Mouse (Mus musculus) liver, embryonic 14.5 days (tissue): ENCODE measurements around the gene Rgl2. TPM values are rescaled to one million over a fixed set of nuclear protein-coding genes. Genes with fewer than 3 reads are reported as not detected.
"Not testable (repeated sequence)": the region's sequence is repeated elsewhere in the genome, so short reads cannot be mapped to it uniquely, and the experiment has no call there.

Source experiments
- ATAC-seq: fragments of 200-750 bp; cut with Nextera tagmentation; 2 replicates; pipeline ENCODE4 v1.8.0; 2017; ENCODE audit warnings: moderate number of reproducible peaks, mild to moderate bottlenecking, moderate library complexity; ENCODE audit not compliant: insufficient read depth
- DNase-seq, 3 experiments: peaks; one replicate each; pipeline ENCODE4 v3.0.0-alpha.2; 2012 to 2013; ENCODE audit warnings: low read depth in 3 of 3, low spot score in 3 of 3
- H3K27ac ChIP-seq: fragments of 300-500 bp; sonication (generic); 2 replicates; pipeline ENCODE4 v1.5.1; 2014; ENCODE audit warnings: moderate library complexity, mild to moderate bottlenecking, control low read depth, inconsistent platforms
- H3K27me3 ChIP-seq: fragments of 300-500 bp; sonication (generic); 2 replicates; pipeline ENCODE4 v1.6.1; 2014; ENCODE audit warnings: mild to moderate bottlenecking, low read length, moderate library complexity; ENCODE audit not compliant: control insufficient read depth, insufficient read depth
- H3K36me3 ChIP-seq: fragments of 300-500 bp; sonication (generic); replicated peaks from 2 replicates; pipeline ENCODE4 v1.6.1; 2014; ENCODE audit warnings: low read depth; ENCODE audit not compliant: control insufficient read depth, insufficient read depth
- H3K4me1 ChIP-seq, 2 experiments: fragments of 200-500 bp in 1 of 2; fragments of 300-500 bp in 1 of 2; sonication (generic) in 1 of 2; replicated peaks; 2 replicates each; pipeline ENCODE4 v1.6.1; 2012 to 2014; ENCODE audit warnings: antibody characterized with exemption in 1 of 2, inconsistent platforms in 1 of 2, low read length in 1 of 2; ENCODE audit not compliant: control insufficient read depth in 2 of 2, insufficient read depth in 2 of 2
- H3K4me2 ChIP-seq: fragments of 300-500 bp; sonication (generic); 2 replicates; pipeline ENCODE4 v1.6.1; 2014; ENCODE audit warnings: low read depth, mild to moderate bottlenecking, control low read depth, moderate library complexity
- H3K4me3 ChIP-seq, 2 experiments: fragments of 200-500 bp in 1 of 2; fragments of 300-500 bp in 1 of 2; sonication (generic) in 1 of 2; 2 replicates each; pipeline ENCODE4 v1.5.1; 2012 to 2014; ENCODE audit warnings: low read depth in 2 of 2, low read length in 2 of 2, mild to moderate bottlenecking in 2 of 2, control low read depth in 1 of 2, inconsistent platforms in 1 of 2, moderate library complexity in 1 of 2; ENCODE audit not compliant: insufficient read depth in 1 of 2
- H3K9ac ChIP-seq: fragments of 300-500 bp; sonication (generic); replicated peaks from 2 replicates; pipeline ENCODE4 v1.6.1; 2014; ENCODE audit warnings: mild to moderate bottlenecking, control low read depth, moderate library complexity
- H3K9me3 ChIP-seq: fragments of 300-500 bp; sonication (generic); 2 replicates; pipeline ENCODE4 v1.6.1; 2016; ENCODE audit warnings: low read length, mixed read lengths; ENCODE audit not compliant: control insufficient read depth
- CTCF ChIP-seq: IDR thresholded peaks from 2 replicates; pipeline ENCODE4 v1.5.1; 2016; ENCODE audit warnings: antibody characterized with exemption, low read depth, control low read depth
- EP300 ChIP-seq: IDR thresholded peaks from 2 replicates; pipeline ENCODE4 v1.6.1; 2016; ENCODE audit warnings: antibody characterized with exemption, low read depth
- WGBS: fragments of 180-500 bp; shearing (Covaris S2); extraction: QIAGEN DNeasy Blood & Tissue Kit; methylation state at CpG from one replicate; pipeline ENCODE4 v1.1.7; 2014; ENCODE audit not compliant: insufficient replicate concordance; 5-methylcytosine and 5-hydroxymethylcytosine counted together
- polyA plus RNA-seq, 2 experiments: library from polyadenylated mRNA; depleted of rRNA in 1 of 2; stranded (reverse) in 1 of 2; unstranded in 1 of 2; fragments of >200 nt; fragmentation: Nextera tagmentation in 1 of 2; extraction: Ambion mirVana in 1 of 2; gene quantifications; 2 replicates each; pipeline versions ENCODE4 v1.2.1 to v1.2.3; 2012 to 2014

Rgl2 gene
- polyA plus RNA-seq, 2 experiments = 4.9 to 17.0 TPM

DNA sequence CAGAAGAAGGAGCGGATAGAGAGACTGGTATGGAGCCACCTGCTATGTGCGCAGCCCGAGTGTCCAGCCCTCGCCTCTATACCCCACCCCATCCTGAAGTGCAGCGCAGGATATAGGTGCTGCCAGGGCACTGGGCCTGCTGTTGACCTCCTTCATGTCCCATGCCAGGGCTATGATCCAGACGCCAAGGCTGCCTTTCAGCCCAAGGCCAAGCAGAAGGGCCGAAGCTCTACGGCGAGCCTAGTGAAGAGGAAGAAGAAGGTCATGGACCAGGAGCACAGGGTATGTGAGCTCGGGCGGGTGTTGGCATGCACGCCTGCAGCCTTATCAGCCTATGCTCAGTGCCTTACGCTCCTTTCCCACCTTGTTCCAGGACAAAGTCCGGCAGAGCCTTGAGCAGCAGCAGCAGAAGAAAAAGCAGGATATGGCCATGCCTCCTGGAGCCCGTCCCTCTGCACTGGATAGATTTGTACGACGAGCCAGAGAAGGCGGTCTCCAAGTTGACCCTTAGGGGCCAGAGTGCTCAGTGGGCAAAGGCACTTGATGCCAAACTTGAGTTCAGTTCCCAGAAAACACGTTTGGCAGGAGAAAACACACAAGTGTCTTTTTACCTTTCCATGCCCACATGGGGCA lies 19.7 kb downstream of the Rgl2 start:
- H3K36me3 ChIP-seq = peaks cover 23% of the 10 kb centered on the region
- ATAC-seq (no peak), DNase-seq (no peak)
- no peak overlapping the region for H3K4me2 ChIP-seq
- H3K4me1 ChIP-seq = peaks cover 9 to 17% of the 10 kb centered on the region in 2 experiments
- no peaks in the 10 kb centered on the region for H3K27me3 ChIP-seq
- no peaks in the 10 kb centered on the region for H3K9me3 ChIP-seq
- TF ChIP-seq EP300 = no peak
- TF ChIP-seq CTCF = no peak
- H3K4me3 ChIP-seq = no peak overlapping the region
- WGBS = 77% methylated on average over 19 of the region's 19 CpGs
- H3K27ac ChIP-seq = no peak overlapping the region
- no peak overlapping the region for H3K9ac ChIP-seq

DNA sequence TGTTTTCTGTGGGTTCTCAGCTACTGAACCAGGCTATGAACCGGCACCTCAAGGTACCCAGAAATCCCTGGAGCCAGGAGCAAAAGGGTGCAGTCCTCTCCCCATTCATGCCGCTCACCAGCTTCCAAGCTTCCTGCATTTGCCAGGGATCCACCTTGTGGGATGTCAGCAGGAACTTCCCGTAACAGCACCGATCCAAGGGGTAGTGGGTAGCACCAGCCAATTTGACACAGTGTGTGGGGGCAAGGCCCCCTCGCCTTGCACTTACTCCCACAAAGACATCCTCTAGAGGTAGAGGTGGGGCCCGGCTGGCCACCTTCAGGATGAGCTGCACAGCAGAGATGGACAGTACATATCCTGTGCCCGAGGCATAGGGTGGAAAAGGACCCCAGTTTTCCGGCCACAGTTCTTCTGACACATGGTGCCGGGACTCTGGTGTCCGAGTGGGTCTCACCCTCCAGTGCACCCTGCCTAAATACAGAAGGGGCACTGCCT lies 20.8 kb downstream of the Rgl2 start:
- DNase-seq = no peak
- peak overlapping the region in 1 of 2 experiments; percentile 50; a peak in 1 of 4 replicates for H3K4me3 ChIP-seq
- TF ChIP-seq CTCF = no peak
- no peak for TF ChIP-seq EP300
- no peak overlapping the region for H3K27ac ChIP-seq
- 76% methylated on average over 10 of the region's 10 CpGs for WGBS
- peak overlapping the region; percentile 89 for H3K4me2 ChIP-seq
- no peaks in the 10 kb centered on the region for H3K9me3 ChIP-seq
- H3K27me3 ChIP-seq = no peaks in the 10 kb centered on the region
- H3K9ac ChIP-seq = no peak overlapping the region; the same call in 1 of the 2 replicates
- ATAC-seq = no peak
- H3K36me3 ChIP-seq = peaks cover 29% of the 10 kb centered on the region
- peaks cover 10 to 17% of the 10 kb centered on the region in 2 experiments for H3K4me1 ChIP-seq

- peak within 1 kb of the TSS; percentile 46 for H3K27ac ChIP-seq
- peak within 1 kb of the TSS; percentile 89 for H3K4me2 ChIP-seq
- peak within 1 kb of the TSS; percentile 60 for H3K9ac ChIP-seq
- H3K27me3 ChIP-seq = no peaks in the 10 kb centered on the region
- TF ChIP-seq CTCF = peak; percentile 24; the same call in 1 of the 2 replicates
- TF ChIP-seq EP300 = peak; percentile 32
- peak within 1 kb of the TSS; percentile 36 to 50 for H3K4me3 ChIP-seq
- H3K9me3 ChIP-seq = no peaks in the 10 kb centered on the region
- peaks cover 10 to 17% of the 10 kb centered on the region in 2 experiments for H3K4me1 ChIP-seq
- under 1% methylated on average over 45 of the region's 45 CpGs for WGBS
- ATAC-seq = peak; percentile 71
- peaks cover 29% of the 10 kb centered on the region for H3K36me3 ChIP-seq
- peak; percentile 71 to 82 (median 71) for DNase-seq
These were observed 21.9 kb downstream of the Rgl2 start, which contains the start of gene B3galt4 for GRCm38 (mm10) chr17:33951021-33951946. TSS of gene B3galt4 (minus strand) at chr17:33951488.

GRCm38 (mm10) chr17:33952015-33952414 lies 22.7 kb downstream of the Rgl2 start:
- peak overlapping the region; percentile 1 to 50; a peak in 3 of 4 replicates for H3K4me3 ChIP-seq
- not testable (repeated sequence) for DNase-seq, H3K9me3 ChIP-seq, ATAC-seq, H3K27me3 ChIP-seq
- H3K4me1 ChIP-seq = peaks cover 17 to 20% of the 10 kb centered on the region in 2 experiments
- peaks cover 29% of the 10 kb centered on the region for H3K36me3 ChIP-seq
- 58% methylated on average over 13 of the region's 13 CpGs for WGBS
- H3K27ac ChIP-seq = peak overlapping the region; percentile 46
- H3K4me2 ChIP-seq = peak overlapping the region; percentile 89
- 0 out of 2 replicates have a peak overlapping the region, but pooled peaks have one; percentile 28 for H3K9ac ChIP-seq
